ENCODE assay signal across 9 mouse cellular contexts in the genomic region with DNA sequence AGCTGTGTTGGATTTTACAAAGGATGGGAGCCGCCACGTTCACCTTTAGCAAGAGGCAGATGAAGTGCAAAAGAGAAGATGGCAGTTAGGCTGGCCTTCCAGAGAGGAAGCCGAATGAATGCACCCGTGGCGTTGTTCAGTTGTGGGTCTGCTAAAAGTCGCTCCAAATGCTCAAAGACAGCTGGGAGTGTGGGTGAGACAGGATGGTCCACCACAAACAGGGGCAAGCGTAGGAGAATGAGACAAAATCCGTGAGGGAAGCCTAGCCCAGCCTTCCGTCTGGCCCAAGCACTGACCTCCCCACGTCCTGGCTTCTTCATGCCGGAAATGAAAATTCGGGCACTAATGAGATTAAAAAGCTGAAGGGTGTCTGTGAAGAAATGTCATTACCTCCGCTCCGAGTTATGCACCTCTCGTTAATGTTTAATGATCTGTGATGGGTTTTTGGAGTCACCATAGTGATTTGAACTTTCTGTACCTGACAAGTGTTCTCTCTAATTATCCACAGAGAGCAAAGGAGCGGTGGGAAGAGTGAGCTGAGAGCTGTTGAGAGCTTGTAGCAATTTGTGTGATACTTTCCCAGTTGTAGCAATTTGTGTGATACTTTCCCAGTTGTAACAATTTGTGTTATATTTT.
"Had no signal": no experiment of that assay in that cellular context is flagged by ENCODE, and none has a peak within 500 bp of the region (broad histone marks: within the 10 kb centered on the region; RNA-seq: fewer than 3 reads in every experiment).

No protein-coding gene starts in this region.

- H3K9me3 ChIP-seq: limb, embryonic 13.5 days; midbrain, embryonic 12.5 days had no signal

- H3K9ac ChIP-seq: limb, embryonic 13.5 days; liver, embryonic 14.5 days; midbrain, embryonic 12.5 days had no signal

- H3K27me3 ChIP-seq: limb, embryonic 13.5 days; midbrain, embryonic 12.5 days had no signal

- H3K36me3 ChIP-seq: limb, embryonic 13.5 days; midbrain, embryonic 12.5 days had no signal

- H3K27ac ChIP-seq: kidney, postnatal 0 days; limb, embryonic 13.5 days; liver, embryonic 14.5 days; midbrain, embryonic 12.5 days had no signal

- H3K4me3 ChIP-seq: limb, embryonic 13.5 days; midbrain, embryonic 12.5 days had no signal

- H3K4me1 ChIP-seq: midbrain, embryonic 12.5 days had no signal

- H3K4me2 ChIP-seq: limb, embryonic 13.5 days; midbrain, embryonic 12.5 days had no signal

- DNase-seq: kidney, adult 18-20 months; layer of hippocampus, postnatal 36 days; lung, adult 18-20 months; right cerebral cortex, postnatal 14 days; thymus, postnatal 36 days had no signal
